Mouse (Mus musculus) erythroid progenitor cell, adult 5-6 weeks (primary cell): ENCODE data around the gene Mcm8. TPM values are rescaled to one million over a fixed set of nuclear protein-coding genes. Genes with fewer than 3 reads are reported as not detected.

ENCODE experiments used
- ATAC-seq: replicated peaks from 2 replicates; pipeline ENCODE4 v1.8.0; 2016; ENCODE audit warnings: moderate number of reproducible peaks, mild to moderate bottlenecking, moderate TSS enrichment, inconsistent platforms; ENCODE audit not compliant: poor library complexity, low FRiP score, severe bottlenecking
- total RNA-seq, 2 experiments: library from RNA; stranded (forward) in 1 of 2; stranded (reverse) in 1 of 2; fragments of 150-400 nt in 1 of 2; fragments of 186-747, 209-891 nt in 1 of 2; gene quantifications; 2 replicates each; pipeline versions ENCODE4 v1.2.3 to v1.2.4; 2015 to 2017; ENCODE audit warnings: low replicate concordance in 2 of 2

The Mcm8 gene
- total RNA-seq (2015; ENCODE audit: low replicate concordance) = 10.9 and 13.0 TPM in 2 replicates
- total RNA-seq (2017; ENCODE audit: low replicate concordance) = 2.5 and 8.3 TPM in 2 replicates

- ATAC-seq = peak; percentile 99
These were observed at the start of gene Mcm8, which contains the start of gene Trmt6 for GRCm38 (mm10) chr2:132815608-132816314. Gene Mcm8 (plus strand): TSS chr2:132816141. Gene Trmt6 (minus strand): TSS chr2:132816055.

GRCm38 (mm10) chr2:132770822-132771221 lies 45.1 kb upstream of the Mcm8 start:
- ATAC-seq = no peak

GRCm38 (mm10) chr2:132780978-132781377 lies 35.0 kb upstream of the Mcm8 start, which contains the start of gene Chgb:
Gene Chgb (plus strand): TSS chr2:132781278.
- no peak for ATAC-seq

GRCm38 (mm10) chr2:132781439-132782068 lies 34.4 kb upstream of the Mcm8 start:
- ATAC-seq = no peak

GRCm38 (mm10) chr2:132784039-132784438 lies 31.9 kb upstream of the Mcm8 start:
- ATAC-seq = no peak

GRCm38 (mm10) chr2:132793441-132794203 lies 22.3 kb upstream of the Mcm8 start:
- ATAC-seq = no peak

- ATAC-seq = no peak
These were observed 21.7 kb upstream of the Mcm8 start for GRCm38 (mm10) chr2:132794204-132794586.

- ATAC-seq = no peak
These were observed 13.0 kb upstream of the Mcm8 start for GRCm38 (mm10) chr2:132802976-132803375.

DNA sequence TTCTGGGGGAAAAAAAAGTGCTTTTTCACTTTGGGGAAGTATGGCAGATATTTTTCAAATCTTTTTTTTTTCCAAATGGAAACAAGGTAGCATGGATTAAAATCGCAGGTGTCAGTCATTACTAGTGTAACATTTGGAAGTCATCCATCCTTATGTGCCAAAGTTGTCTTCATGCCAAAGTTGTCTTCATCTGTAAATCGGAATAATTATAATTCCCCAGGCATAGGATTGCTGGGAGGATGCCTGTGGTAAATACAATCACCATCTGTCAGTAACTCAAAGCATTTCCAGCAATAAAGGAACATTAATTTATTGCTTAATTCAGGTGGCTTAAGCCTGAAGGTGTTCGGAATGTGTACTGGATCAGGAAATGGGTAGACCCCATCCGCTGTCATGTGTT lies 25.1 kb downstream of the Mcm8 start:
- ATAC-seq = no peak

DNA sequence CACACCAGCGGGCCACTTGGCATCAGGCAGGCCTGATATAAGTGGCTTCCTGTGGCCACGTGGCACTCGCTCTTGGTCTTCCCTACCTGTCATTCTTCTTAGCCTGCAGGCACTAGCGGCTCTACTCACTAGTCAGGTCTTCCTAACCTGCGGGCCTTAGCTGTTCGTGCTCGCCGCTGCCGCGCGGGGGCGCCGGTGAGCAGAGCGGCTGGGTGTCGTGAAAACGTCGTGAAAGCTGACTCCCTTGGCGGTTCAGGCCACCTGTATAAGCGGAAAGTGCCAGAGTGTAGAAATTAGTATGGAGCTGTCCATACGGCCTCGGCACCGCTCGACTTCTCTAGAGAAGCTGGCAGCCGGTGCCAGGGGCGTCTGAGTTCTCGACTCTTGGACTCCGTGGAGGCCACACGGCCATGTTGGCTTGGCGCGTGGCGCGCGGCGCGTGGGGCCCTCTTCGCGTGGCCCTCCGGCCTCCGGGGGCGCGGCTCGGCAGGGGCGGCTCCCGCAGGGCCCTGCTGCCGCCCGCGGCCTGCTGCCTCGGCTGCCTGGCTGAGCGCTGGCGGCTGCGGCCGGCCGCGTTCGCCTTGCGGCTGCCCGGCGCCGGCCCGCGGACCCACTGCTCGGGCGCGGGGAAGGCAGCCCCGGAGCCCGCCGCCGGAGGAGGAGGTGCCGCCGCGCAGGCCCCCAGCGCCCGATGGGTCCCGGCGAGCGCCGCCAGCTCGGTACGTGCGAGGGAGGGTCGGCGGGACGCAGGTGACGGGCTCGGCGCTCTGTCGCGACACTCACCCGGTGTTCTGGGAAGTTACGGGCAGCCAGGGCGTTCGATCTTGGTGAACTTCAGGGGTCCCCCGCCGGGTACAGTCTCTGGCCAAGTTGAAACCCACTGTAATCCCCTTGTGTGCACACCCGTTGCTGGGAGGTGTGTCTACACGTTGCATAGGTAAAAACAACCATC lies 30.7 kb downstream of the Mcm8 start, which contains the start of gene Crls1:
Gene Crls1, plus strand, starts transcription at position 260 of the 952 bp plus-strand sequence.
- peak; percentile 94 for ATAC-seq

- no peak for ATAC-seq
These were observed 31.6 kb downstream of the Mcm8 start for GRCm38 (mm10) chr2:132847581-132847980.

DNA sequence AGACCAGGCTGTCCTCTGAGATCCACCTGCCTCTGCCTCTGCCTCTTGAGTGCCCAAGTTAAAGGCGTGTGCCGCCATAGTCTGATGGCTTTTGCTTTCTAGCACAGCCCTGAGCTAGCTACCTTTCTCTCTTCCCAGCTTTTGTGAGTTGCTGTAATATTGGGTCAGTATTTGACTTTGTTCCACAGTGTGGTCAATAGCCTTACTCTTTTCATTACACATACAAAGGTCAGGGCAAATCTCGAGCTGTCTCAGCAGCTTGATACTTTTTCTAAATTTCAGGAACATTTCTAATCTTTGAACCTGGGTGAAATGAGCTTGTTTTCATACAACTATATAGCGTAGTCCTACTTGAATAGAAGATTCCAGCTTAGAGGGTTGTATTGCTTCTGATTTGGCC lies 32.4 kb downstream of the Mcm8 start:
- no peak for ATAC-seq

- no peak for ATAC-seq
These were observed 33.2 kb downstream of the Mcm8 start for GRCm38 (mm10) chr2:132849141-132849540.

- no peak for ATAC-seq
These were observed 37.1 kb downstream of the Mcm8 start for GRCm38 (mm10) chr2:132853051-132853450.

DNA sequence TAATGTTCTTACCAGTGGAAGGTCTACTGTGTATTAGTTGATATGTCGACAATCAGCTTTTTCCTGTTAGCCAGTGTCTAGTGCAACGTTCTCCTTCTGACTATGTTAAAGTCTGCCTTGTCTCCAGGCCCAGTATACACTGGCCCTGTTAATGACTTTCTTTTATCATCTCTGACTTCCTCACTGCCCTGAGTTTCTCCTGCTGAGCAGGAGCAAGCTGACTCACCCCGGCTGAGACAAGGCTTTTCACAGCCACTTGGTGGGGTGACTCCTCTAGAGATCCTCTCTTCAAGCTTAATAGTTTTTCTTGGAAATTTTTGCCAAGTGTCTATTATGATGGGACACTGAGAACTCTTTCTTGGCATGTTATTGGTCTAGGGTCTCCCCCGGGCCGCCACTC lies 40.4 kb downstream of the Mcm8 start:
- ATAC-seq = no peak

- no peak for ATAC-seq
These were observed 44.5 kb downstream of the Mcm8 start for GRCm38 (mm10) chr2:132860435-132860834.

- no peak for ATAC-seq
These were observed 45.5 kb downstream of the Mcm8 start for GRCm38 (mm10) chr2:132861456-132861855.

- ATAC-seq = no peak
These were observed 47.4 kb downstream of the Mcm8 start for GRCm38 (mm10) chr2:132863325-132863724.

- no peak for ATAC-seq
These were observed 51.6 kb downstream of the Mcm8 start for GRCm38 (mm10) chr2:132867521-132867920.
